33 mouse cellular contexts compared by ENCODE assay signal in genomic region chr3:152250487-152250886, GRCm38 (mm10). TPM values are rescaled to one million over a fixed set of nuclear protein-coding genes. Genes with fewer than 3 reads are reported as not detected.
"Had no signal": no experiment of that assay in that cellular context is flagged by ENCODE, and none has a peak within 500 bp of the region (broad histone marks: within the 10 kb centered on the region; RNA-seq: fewer than 3 reads in every experiment).

No protein-coding gene starts in this region.

- H3K9ac ChIP-seq: limb, embryonic 12.5 days; limb, embryonic 13.5 days; limb, embryonic 15.5 days; liver, embryonic 13.5 days; liver, embryonic 14.5 days; liver, embryonic 15.5 days; lung, embryonic 14.5 days; lung, embryonic 15.5 days; midbrain, embryonic 12.5 days; midbrain, embryonic 13.5 days; midbrain, embryonic 15.5 days; neural tube, embryonic 12.5 days; neural tube, embryonic 13.5 days had no signal

- H3K27ac ChIP-seq: left cerebral cortex, adult 2 months; limb, embryonic 10.5 days; limb, embryonic 12.5 days; limb, embryonic 13.5 days; limb, embryonic 15.5 days; liver, embryonic 13.5 days; liver, embryonic 14.5 days; liver, embryonic 15.5 days; lung, embryonic 15.5 days; macrophage; midbrain, embryonic 10.5 days; midbrain, embryonic 12.5 days; midbrain, embryonic 13.5 days; midbrain, embryonic 15.5 days; neural tube, embryonic 12.5 days; neural tube, embryonic 13.5 days had no signal

- H3K4me1 ChIP-seq: limb, embryonic 10.5 days; limb, embryonic 12.5 days; limb, embryonic 13.5 days; limb, embryonic 15.5 days; liver, embryonic 13.5 days; liver, embryonic 15.5 days; lung, embryonic 15.5 days; midbrain, embryonic 10.5 days; midbrain, embryonic 12.5 days; midbrain, embryonic 13.5 days; midbrain, embryonic 15.5 days; neural tube, embryonic 12.5 days; neural tube, embryonic 13.5 days had no signal

- H3K4me2 ChIP-seq: limb, embryonic 12.5 days; limb, embryonic 13.5 days; limb, embryonic 15.5 days; liver, embryonic 13.5 days; liver, embryonic 15.5 days; lung, embryonic 14.5 days; lung, embryonic 15.5 days; midbrain, embryonic 12.5 days; midbrain, embryonic 13.5 days; midbrain, embryonic 15.5 days; neural tube, embryonic 12.5 days; neural tube, embryonic 13.5 days had no signal

- H3K36me3 ChIP-seq: limb, embryonic 10.5 days; limb, embryonic 12.5 days; limb, embryonic 15.5 days; liver, embryonic 13.5 days; midbrain, embryonic 10.5 days; midbrain, embryonic 12.5 days; midbrain, embryonic 13.5 days; midbrain, embryonic 15.5 days; neural tube, embryonic 12.5 days; neural tube, embryonic 13.5 days had no signal

- H3K4me3 ChIP-seq: left cerebral cortex, adult 2 months; limb, embryonic 10.5 days; limb, embryonic 12.5 days; limb, embryonic 13.5 days; limb, embryonic 15.5 days; liver, embryonic 13.5 days; liver, embryonic 15.5 days; lung, embryonic 15.5 days; megakaryocyte, embryonic 14.5 days; midbrain, embryonic 10.5 days; midbrain, embryonic 12.5 days; midbrain, embryonic 13.5 days; midbrain, embryonic 15.5 days; myocyte; neural tube, embryonic 12.5 days; neural tube, embryonic 13.5 days had no signal

- H3K27me3 ChIP-seq: limb, embryonic 12.5 days; limb, embryonic 13.5 days; limb, embryonic 15.5 days; liver, embryonic 13.5 days; liver, embryonic 15.5 days; lung, embryonic 15.5 days; megakaryocyte, embryonic 14.5 days; midbrain, embryonic 12.5 days; midbrain, embryonic 13.5 days; midbrain, embryonic 15.5 days; neural tube, embryonic 12.5 days; neural tube, embryonic 13.5 days had no signal

- DNase-seq: layer of hippocampus, postnatal 36 days; left cerebral cortex, postnatal 4 days; liver, embryonic 13.5 days; lung, adult 18-20 months; lung, adult 2 months; lung, embryonic 14.5 days; lung, postnatal 10 days; lung, postnatal 14 days; lung, postnatal 36 days; lung, postnatal 4 days; midbrain, embryonic 14.5 days had no signal

- H3K9me3 ChIP-seq: limb, embryonic 10.5 days; limb, embryonic 12.5 days; limb, embryonic 13.5 days; limb, embryonic 15.5 days; liver, embryonic 13.5 days; liver, embryonic 15.5 days; lung, embryonic 15.5 days; megakaryocyte, embryonic 14.5 days; midbrain, embryonic 10.5 days; midbrain, embryonic 12.5 days; midbrain, embryonic 13.5 days; midbrain, embryonic 15.5 days; neural tube, embryonic 12.5 days; neural tube, embryonic 13.5 days had no signal

- ATAC-seq: lung, postnatal 0 days; midbrain, embryonic 13.5 days; midbrain, embryonic 15.5 days; midbrain, embryonic 16.5 days had no signal

RNA-seq across cellular contexts. Expression of gene Nexn, which starts 15.7 kb away (rescaled TPM):
- total RNA-seq: megakaryocyte progenitor cell, adult 5-6 weeks; megakaryocyte, adult 5-6 weeks; monocyte, adult 5-6 weeks had no signal
